Mouse (Mus musculus) liver, embryonic 14.5 days (tissue): ENCODE data around the gene Asb10.
"Not testable (repeated sequence)": the region's sequence is repeated elsewhere in the genome, so short reads cannot be mapped to it uniquely, and the experiment has no call there.

ENCODE experiments used
- CTCF ChIP-seq: IDR thresholded peaks from 2 replicates; pipeline ENCODE4 v1.5.1; 2016; ENCODE audit warnings: antibody characterized with exemption, low read depth, control low read depth
- EP300 ChIP-seq: IDR thresholded peaks from 2 replicates; pipeline ENCODE4 v1.6.1; 2016; ENCODE audit warnings: antibody characterized with exemption, low read depth

DNA sequence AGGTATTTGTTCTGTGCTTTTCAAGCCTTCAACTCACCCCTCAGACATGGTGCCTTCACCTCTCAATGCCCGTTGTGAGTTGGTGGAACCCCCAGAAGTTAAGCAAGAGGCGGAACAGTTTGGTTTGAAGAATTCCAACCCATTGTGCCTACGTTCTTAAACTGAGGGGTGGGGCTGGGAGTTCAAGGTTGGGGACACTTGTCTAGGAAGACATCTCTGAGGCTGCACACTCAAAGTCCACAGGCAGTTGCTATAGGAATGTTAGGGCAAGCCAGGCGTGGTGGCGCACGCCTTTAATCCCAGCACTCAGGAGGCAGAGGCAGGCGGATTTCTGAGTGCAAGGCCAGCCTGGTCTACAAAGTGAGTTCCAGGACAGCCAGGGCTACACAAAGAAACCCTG is 14.6 kb upstream of the Asb10 start:
- TF ChIP-seq CTCF, EP300: not testable (repeated sequence)
